In genomic region chr3:89796358-89796757, GRCm38 (mm10) we compare ENCODE assay signal across 11 mouse cellular contexts. TPM values are rescaled to one million over a fixed set of nuclear protein-coding genes. Genes with fewer than 3 reads are reported as not detected.
DNase-seq lines count a peak whose midpoint lies in the region; ATAC-seq and TF ChIP-seq lines count a peak whose summit lies in the region.
"Had no signal": no experiment of that assay in that cellular context is flagged by ENCODE, and none has a peak within 500 bp of the region (broad histone marks: within the 10 kb centered on the region; RNA-seq: fewer than 3 reads in every experiment).

No protein-coding gene starts in this region.

- DNase-seq in gastrocnemius, adult 18-20 months (ENCODE audit: low spot score) = peak; percentile 24
- no peak for DNase-seq in gastrocnemius, postnatal 4 days (ENCODE audit: low spot score in 2 of 2)
- DNase-seq in gastrocnemius, postnatal 25 days = peak; percentile 30
- DNase-seq in c-Kit-positive CD71-positive TER-119-positive erythroid progenitor cells, embryonic 14.5 days (ENCODE audit: low spot score) = no peak
- DNase-seq in embryo, embryonic 9.5 days (ENCODE audit: extremely low spot score) = no peak
- DNase-seq: adrenal gland, postnatal 25 days; spleen, adult 18-20 months had no signal

- H3K9me3 ChIP-seq in liver, embryonic 16.5 days (replicated peaks; ENCODE audit: control insufficient read depth, low read length) = no peaks in the 10 kb centered on the region
- H3K9me3 ChIP-seq in liver, embryonic 12.5 days (replicated peaks) = no peaks in the 10 kb centered on the region
- H3K9me3 ChIP-seq: heart, embryonic 13.5 days had no signal

- no peaks in the 10 kb centered on the region for H3K36me3 ChIP-seq in liver, embryonic 16.5 days (ENCODE audit: control insufficient read depth, insufficient read depth)
- no peaks in the 10 kb centered on the region for H3K36me3 ChIP-seq in liver, embryonic 12.5 days
- no peaks in the 10 kb centered on the region for H3K36me3 ChIP-seq in myocyte (ENCODE audit: control insufficient read depth, insufficient read depth)
- H3K36me3 ChIP-seq: heart, embryonic 13.5 days had no signal

- no peak overlapping the region for H3K4me3 ChIP-seq in liver, embryonic 16.5 days (ENCODE audit: low read depth, low read length)
- no peak overlapping the region for H3K4me3 ChIP-seq in liver, embryonic 12.5 days
- H3K4me3 ChIP-seq in myocyte = no peak overlapping the region
- H3K4me3 ChIP-seq: heart, embryonic 13.5 days had no signal

- H3K79me2 ChIP-seq in myocyte (ENCODE audit: control insufficient read depth, insufficient read depth) = no peaks in the 10 kb centered on the region

- ATAC-seq in liver, embryonic 16.5 days (ENCODE audit: low read depth) = 0 out of 2 replicates have a peak, but pooled peaks have one; percentile 32
- no peak for ATAC-seq in liver, embryonic 12.5 days

- no peak overlapping the region for H3ac ChIP-seq in myocyte (ENCODE audit: control insufficient read depth, insufficient read length)

- no peaks in the 10 kb centered on the region for H3K4me1 ChIP-seq in liver, embryonic 16.5 days (ENCODE audit: control insufficient read depth, low read depth, low read length)
- peaks cover 4% of the 10 kb centered on the region; the same call in 1 of the 2 replicates for H3K4me1 ChIP-seq in liver, embryonic 12.5 days

- no peak overlapping the region for H3K9ac ChIP-seq in liver, embryonic 16.5 days (ENCODE audit: low read depth, low read length)
- H3K9ac ChIP-seq in liver, embryonic 12.5 days = no peak overlapping the region
- H3K9ac ChIP-seq: heart, embryonic 13.5 days had no signal

- no peak overlapping the region for H3K27ac ChIP-seq in liver, embryonic 16.5 days (ENCODE audit: low read length)
- H3K27ac ChIP-seq in liver, embryonic 12.5 days = no peak overlapping the region
- H3K27ac ChIP-seq: heart, embryonic 13.5 days had no signal

- no peaks in the 10 kb centered on the region for H3K27me3 ChIP-seq in liver, embryonic 16.5 days (ENCODE audit: control insufficient read depth, insufficient read depth, low read depth, low read length)
- 0 out of 2 replicates have a peak, but pooled peaks cover 3% of the 10 kb centered on the region for H3K27me3 ChIP-seq in liver, embryonic 12.5 days (replicated peaks)
- H3K27me3 ChIP-seq in myocyte (ENCODE audit: control insufficient read depth, insufficient read depth, insufficient read length) = no peaks in the 10 kb centered on the region
- H3K27me3 ChIP-seq: heart, embryonic 13.5 days had no signal

- no peak overlapping the region for H3K4me2 ChIP-seq in liver, embryonic 16.5 days (ENCODE audit: low read depth, low read length)
- no peak overlapping the region for H3K4me2 ChIP-seq in liver, embryonic 12.5 days
- H3K4me2 ChIP-seq in myocyte (ENCODE audit: low read depth) = peak overlapping the region; percentile 41
- H3K4me2 ChIP-seq: heart, embryonic 13.5 days had no signal

- no peak for TF ChIP-seq POLR2A in myocyte (IDR thresholded peaks at IDR 0.05; ENCODE audit: insufficient read length, low read depth)

- 18% methylated on average over 4 of the region's 4 CpGs for whole genome bisulfite sequencing in liver, embryonic 16.5 days (ENCODE audit: insufficient replicate concordance)
- WGBS in liver, embryonic 12.5 days (ENCODE audit: insufficient replicate concordance) = 28% methylated on average over 4 of the region's 4 CpGs

TF ChIP-seq in myocyte, 11 proteins besides CTCF, POLR2A, EP300 and RAD21:
- TF ChIP-seq MYOD1 (IDR thresholded peaks at IDR 0.05; ENCODE audit: control insufficient read depth in 1 of 3, insufficient read length in 2 of 3, low read depth in 2 of 3) (peak in 1 of 3 experiments; percentile 31), MYOG (IDR thresholded peaks at IDR 0.05; ENCODE audit: control insufficient read depth in 1 of 3, insufficient read depth in 1 of 3, insufficient read length in 2 of 3, low read depth in 2 of 3) (peak in 2 of 3 experiments; percentile 22 to 53), SRF (IDR thresholded peaks at IDR 0.05; ENCODE audit: control insufficient read depth, insufficient read length, low read depth) (no peak), E2F4 (IDR thresholded peaks at IDR 0.05; ENCODE audit: insufficient read depth) (no peak), TCF12 (IDR thresholded peaks at IDR 0.05; ENCODE audit: insufficient read depth, poor library complexity, severe bottlenecking) (no peak), REST (IDR thresholded peaks at IDR 0.05; ENCODE audit: insufficient read depth, insufficient read length) (no peak), USF1 (IDR thresholded peaks at IDR 0.05; ENCODE audit: low read depth) (peak; percentile 40)

RNA-seq across cellular contexts. Expression of gene Ube2q1, which starts 22.9 kb away (rescaled TPM):
- total RNA-seq in gastrocnemius, adult 18-20 months (2021) = 10 to 100 TPM; 13.1 to 14.0 TPM
- total RNA-seq in gastrocnemius, postnatal 4 days (2021) = 10 to 100 TPM; 29.5 to 33.4 TPM
- 2.3 and 3.3 TPM in 2 replicates for polyA plus RNA-seq in liver, embryonic 16.5 days (2015; fragmentation: Nextera tagmentation; extraction: Ambion mirVana)
- 8.4 and 9.7 TPM in 2 replicates for polyA plus RNA-seq in liver, embryonic 12.5 days (2016; fragmentation: Nextera tagmentation; extraction: Ambion mirVana)
- total RNA-seq in gastrocnemius, postnatal 25 days (2021) = 10 to 100 TPM; 11.8 to 14.9 TPM
- 39.8 TPM for polyA plus RNA-seq in myocyte (2012; fragmentation: generic; extraction: Trizol)

RNA-seq across cellular contexts. Expression of gene Chrnb2, which starts 31.9 kb away (rescaled TPM):
- under 1 TPM; 0.09 to 0.16 TPM for total RNA-seq in gastrocnemius, adult 18-20 months (2021)
- total RNA-seq in gastrocnemius, postnatal 4 days (2021) = under 1 TPM; 0.23 to 0.27 TPM
- polyA plus RNA-seq in liver, embryonic 16.5 days (2015; fragmentation: Nextera tagmentation; extraction: Ambion mirVana) = 0.15 and 0.26 TPM in 2 replicates
- polyA plus RNA-seq in liver, embryonic 12.5 days (2016; fragmentation: Nextera tagmentation; extraction: Ambion mirVana) = 0.26 and 0.31 TPM in 2 replicates
- under 1 TPM; 0.11 to 0.13 TPM for total RNA-seq in gastrocnemius, postnatal 25 days (2021)
- polyA plus RNA-seq in myocyte (2012; fragmentation: generic; extraction: Trizol) = 0.42 TPM

RNA-seq across cellular contexts. Expression of gene She, which starts 34.8 kb away (rescaled TPM):
- 1 to 10 TPM; 2.8 to 4.8 TPM for total RNA-seq in gastrocnemius, adult 18-20 months (2021)
- total RNA-seq in gastrocnemius, postnatal 4 days (2021) = 10 to 100 TPM; 10.3 to 11.1 TPM
- polyA plus RNA-seq in liver, embryonic 16.5 days (2015; fragmentation: Nextera tagmentation; extraction: Ambion mirVana) = 0.90 and 1.1 TPM in 2 replicates
- 2.9 and 3.1 TPM in 2 replicates for polyA plus RNA-seq in liver, embryonic 12.5 days (2016; fragmentation: Nextera tagmentation; extraction: Ambion mirVana)
- 1 to 10 TPM; 4.2 to 5.0 TPM for total RNA-seq in gastrocnemius, postnatal 25 days (2021)
- not detected for polyA plus RNA-seq in myocyte (2012; fragmentation: generic; extraction: Trizol)

Comparison
In these comparisons a context has a peak if more than half of its experiments do, and no peak if none do; other contexts are left out.
1. DNase-seq: peak in gastrocnemius, adult 18-20 months (single experiment) and gastrocnemius, postnatal 25 days (single experiment); none in gastrocnemius, postnatal 4 days (0 of 2), c-Kit-positive CD71-positive TER-119-positive erythroid progenitor cells, embryonic 14.5 days (single experiment) and embryo, embryonic 9.5 days (single experiment).